Mouse (Mus musculus): ENCODE measurements around the gene Mfsd2a.

GRCm38 (mm10) chr4:122947223-122947622 lies 13.8 kb downstream of the Mfsd2a start:
- TF ChIP-seq CTCF (conservative IDR thresholded peaks at IDR 0.05; ENCODE audit: insufficient read depth, insufficient read length, low read depth, low read length) (no peak), POLR2A (IDR thresholded peaks at IDR 0.05; ENCODE audit: low read depth, low read length) (no peak)

Data from kidney, adult 2 months (tissue).